Mouse (Mus musculus) heart, adult 11 months (tissue): Measurements from ENCODE around the gene Baiap2.

Experiments
- DNase-seq: peaks from one replicate; pipeline ENCODE4 v3.0.0; 2022

Baiap2 gene

GRCm38 (mm10) chr11:120017011-120017410 lies 74.4 kb downstream of the Baiap2 start:
- DNase-seq = no peak

- no peak for DNase-seq
Observed at GRCm38 (mm10) chr11:120019542-120020440, 77.2 kb downstream of the Baiap2 start.

DNA sequence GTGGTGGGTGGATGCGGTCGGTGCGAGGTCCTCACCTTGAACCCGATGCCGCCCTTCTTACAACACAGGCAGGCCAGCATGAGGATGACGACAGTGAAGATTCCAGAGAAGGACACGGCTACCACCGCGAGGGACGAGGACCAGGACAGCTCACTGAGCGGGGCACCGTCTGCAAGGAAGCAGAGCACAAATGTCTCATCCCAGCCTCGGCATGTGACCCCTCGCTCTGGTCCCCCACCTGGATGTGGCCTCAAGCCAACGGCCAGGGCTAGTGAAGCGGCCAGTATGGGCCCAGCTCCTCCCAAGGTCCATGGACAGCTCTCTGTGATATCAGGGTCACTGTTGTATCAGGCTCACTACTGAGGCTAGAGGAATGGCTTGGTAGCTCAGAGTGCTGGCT lies 78.8 kb downstream of the Baiap2 start:
- DNase-seq = no peak

DNA sequence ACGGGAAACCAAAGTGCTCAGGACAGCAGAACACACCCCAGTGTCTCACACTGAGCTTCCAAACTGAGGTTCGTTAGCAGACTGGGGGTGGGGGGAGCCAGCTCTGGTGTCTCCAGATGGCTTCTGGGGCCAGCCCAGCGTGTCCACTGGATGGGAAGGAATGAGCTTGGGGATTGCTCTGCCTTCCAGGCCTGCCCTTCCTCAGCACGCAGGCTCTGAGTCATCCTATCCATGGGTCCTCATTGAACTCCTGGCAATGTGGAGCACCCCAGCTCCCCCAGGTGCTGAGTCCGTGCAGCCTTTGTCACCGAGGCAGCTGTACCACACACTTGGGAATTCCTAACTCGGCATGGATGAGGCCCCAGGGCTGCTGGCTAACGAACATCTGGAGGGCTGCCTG lies 79.7 kb downstream of the Baiap2 start:
- no peak for DNase-seq

- DNase-seq = no peak
Observed at GRCm38 (mm10) chr11:120022841-120023240, 80.3 kb downstream of the Baiap2 start.

- no peak for DNase-seq
Observed at GRCm38 (mm10) chr11:120026941-120027340, 84.4 kb downstream of the Baiap2 start.

- no peak for DNase-seq
Observed at GRCm38 (mm10) chr11:120028319-120029092, 85.9 kb downstream of the Baiap2 start.

GRCm38 (mm10) chr11:120029431-120030144 lies 87.0 kb downstream of the Baiap2 start:
- peak; percentile 92 for DNase-seq

GRCm38 (mm10) chr11:120030145-120030901 lies 87.8 kb downstream of the Baiap2 start:
- DNase-seq = peak; percentile 96

- no peak for DNase-seq
Observed at GRCm38 (mm10) chr11:120032052-120032451, 89.5 kb downstream of the Baiap2 start.

GRCm38 (mm10) chr11:120033473-120033872 lies 90.9 kb downstream of the Baiap2 start:
- DNase-seq = peak; percentile 91

DNA sequence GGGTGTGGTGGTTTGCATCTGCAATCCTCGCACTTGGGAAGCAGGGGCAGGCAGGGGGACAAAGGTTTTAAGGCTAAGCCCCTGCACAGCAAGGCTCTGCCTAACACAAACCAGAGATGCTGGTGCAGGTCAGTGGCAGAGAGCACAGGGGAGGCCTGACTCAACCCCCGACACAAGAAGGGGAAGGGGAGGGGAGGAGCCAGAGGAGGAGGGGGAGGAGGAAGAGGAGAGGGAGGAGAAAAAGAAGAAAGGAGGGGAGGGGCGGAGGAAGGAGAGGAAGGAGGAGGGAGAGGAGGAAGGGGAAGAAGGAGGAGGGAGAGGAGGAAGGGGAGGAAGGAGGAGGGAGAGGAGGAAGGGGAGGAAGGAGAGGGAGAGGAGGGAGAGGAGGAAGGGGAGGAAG lies 91.7 kb downstream of the Baiap2 start:
- DNase-seq = no peak

DNA sequence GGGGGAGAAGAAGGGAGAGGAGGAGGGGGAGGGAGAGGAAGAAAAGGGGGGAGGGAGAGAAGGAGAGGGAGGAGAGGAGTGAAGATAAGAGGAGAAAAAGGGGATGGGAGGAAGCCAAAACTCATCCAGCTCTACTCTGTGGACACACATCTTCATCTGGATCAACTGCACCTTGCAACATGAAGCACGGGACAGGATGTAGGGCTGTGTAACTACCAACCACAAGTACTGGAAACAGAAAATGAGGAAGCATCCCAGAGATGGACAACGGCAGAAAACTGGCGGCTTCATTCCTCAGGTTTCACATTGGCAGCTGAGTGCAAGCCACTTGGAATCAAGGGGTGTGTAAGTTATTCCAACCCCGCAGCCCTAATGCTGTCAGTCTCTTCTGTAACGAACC lies 92.2 kb downstream of the Baiap2 start:
- no peak for DNase-seq

DNA sequence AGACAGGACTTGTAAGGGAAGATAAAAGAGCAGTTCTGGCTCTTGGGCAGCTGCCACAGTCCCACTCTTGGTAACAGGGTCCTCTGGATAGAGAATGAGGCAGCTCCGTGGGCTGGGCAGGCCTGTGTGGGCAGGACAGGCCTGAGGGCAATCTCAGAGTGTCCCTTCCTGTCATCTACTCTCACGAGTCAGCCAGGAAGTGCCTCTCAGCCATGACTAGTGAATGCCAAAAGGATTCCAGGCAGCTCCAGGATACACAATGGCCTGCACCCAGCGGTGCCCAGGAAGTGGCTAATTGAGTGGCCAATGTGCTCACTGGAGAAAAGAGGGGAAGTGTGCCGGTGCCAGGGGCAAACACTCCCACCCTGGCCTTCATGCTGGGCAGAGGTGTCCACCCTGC lies 97.0 kb downstream of the Baiap2 start:
- peak; percentile 95 for DNase-seq

DNA sequence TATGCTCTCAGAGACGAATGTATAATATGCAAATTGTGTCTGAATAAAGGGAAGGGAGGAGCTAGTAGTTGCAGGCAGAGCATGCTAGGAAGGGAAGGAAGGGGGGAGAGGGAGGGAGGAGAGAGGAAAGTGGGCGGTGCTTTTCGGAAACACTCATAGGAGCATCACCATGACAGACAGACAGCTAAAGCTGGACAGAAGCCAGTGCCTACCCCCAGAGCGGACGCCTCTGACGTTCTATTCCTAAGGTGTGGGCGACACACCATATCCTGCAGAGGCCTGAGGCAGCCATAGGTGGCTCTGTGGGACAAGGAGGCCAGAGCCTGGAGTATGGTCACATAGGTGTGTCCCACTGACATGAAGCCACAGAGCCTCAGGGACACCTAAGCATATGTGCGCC lies 97.9 kb downstream of the Baiap2 start:
- DNase-seq = peak; percentile 92

- DNase-seq = peak; percentile 100
Observed at GRCm38 (mm10) chr11:120041191-120042123, 98.9 kb downstream of the Baiap2 start.

- no peak for DNase-seq
Observed at GRCm38 (mm10) chr11:120042141-120042838, 99.7 kb downstream of the Baiap2 start.

- no peak for DNase-seq
Observed at GRCm38 (mm10) chr11:120045341-120045740, 102.8 kb downstream of the Baiap2 start.

GRCm38 (mm10) chr11:120045839-120046552 lies 103.4 kb downstream of the Baiap2 start:
- DNase-seq = peak; percentile 97
